Mouse (Mus musculus) gastrocnemius, postnatal 36 days (tissue): ENCODE results near the gene Amn1. TPM values are rescaled to one million over a fixed set of nuclear protein-coding genes. Genes with fewer than 3 reads are reported as not detected.
"Not testable (repeated sequence)": the region's sequence is repeated elsewhere in the genome, so short reads cannot be mapped to it uniquely, and the experiment has no call there.

Experiments
- DNase-seq, 2 experiments: peaks; one replicate each; pipeline ENCODE4 v3.0.0; 2022
- intact Hi-C: fragments of 180-260 bp; cut with DNase I; formaldehyde crosslinking; loops from one replicate; pipeline ENCODE4 v1.15.1; 2025
- long read RNA-seq, 2 experiments: library from polyadenylated mRNA; stranded (forward); transcript quantifications; one replicate each; pipeline ENCODE4 v2.0.0; 2021
- total RNA-seq, 2 experiments: library from RNA; stranded (reverse); gene quantifications; 2 replicates each; pipeline ENCODE4 v1.2.3; 2021

Amn1 gene
- total RNA-seq, result 10 to 100 TPM in 1 of 2 experiments, 1 to 10 TPM in 1; 9.6 to 10.2 TPM
- long read RNA-seq, experiment 1, transcript Amn1-202 (7 exons, 1,457 nt), result major isoform, 8 of 15 reads
- long read RNA-seq, experiment 1, partial matches to known transcripts, result 0 of 15 reads
- long read RNA-seq, experiment 1, other reads (novel, unspliced or antisense), result 7 of 15 reads
- long read RNA-seq, experiment 2, transcript Amn1-202 (7 exons, 1,457 nt), result major isoform, 10 of 24 reads
- long read RNA-seq, experiment 2, partial matches to known transcripts, result 0 of 24 reads
- long read RNA-seq, experiment 2, other reads (novel, unspliced or antisense), result 13 of 24 reads

- intact Hi-C loops, result loop anchor here (5.0 kb wide), 3 partner anchors 46 to 189 kb away; no protein-coding TSS in a partner anchor
- DNase-seq, result peak; percentile 90 to 96
Observed at GRCm38 (mm10) chr6:149188041-149188924, at the start of gene Amn1. Gene Amn1, minus strand, starts transcription at chr6:149188712.

DNA sequence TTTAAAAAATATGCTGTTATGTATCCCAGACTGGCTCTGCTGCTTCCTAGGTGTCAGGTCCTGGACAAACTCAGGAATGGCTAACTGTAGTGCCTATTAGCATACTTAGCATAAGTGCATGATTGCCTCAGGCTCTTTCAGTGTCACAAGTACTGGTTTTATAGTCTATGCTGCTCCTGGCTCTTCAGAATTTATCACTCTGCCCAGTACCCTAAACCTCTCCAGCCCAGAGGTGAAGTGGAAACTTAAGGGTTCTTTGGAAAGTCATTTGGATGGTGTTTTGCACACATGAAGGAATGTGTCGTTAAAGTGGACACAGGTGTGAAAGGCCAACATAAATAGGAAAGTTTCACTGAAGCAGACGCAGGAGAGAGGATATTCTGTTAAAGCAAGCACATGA, 48.3 kb upstream of the Amn1 start:
- no peak for DNase-seq
- intact Hi-C loops, result no loop called here

GRCm38 (mm10) chr6:149233918-149234317, 45.4 kb upstream of the Amn1 start:
- intact Hi-C loops, result no loop called here
- no peak for DNase-seq

DNA sequence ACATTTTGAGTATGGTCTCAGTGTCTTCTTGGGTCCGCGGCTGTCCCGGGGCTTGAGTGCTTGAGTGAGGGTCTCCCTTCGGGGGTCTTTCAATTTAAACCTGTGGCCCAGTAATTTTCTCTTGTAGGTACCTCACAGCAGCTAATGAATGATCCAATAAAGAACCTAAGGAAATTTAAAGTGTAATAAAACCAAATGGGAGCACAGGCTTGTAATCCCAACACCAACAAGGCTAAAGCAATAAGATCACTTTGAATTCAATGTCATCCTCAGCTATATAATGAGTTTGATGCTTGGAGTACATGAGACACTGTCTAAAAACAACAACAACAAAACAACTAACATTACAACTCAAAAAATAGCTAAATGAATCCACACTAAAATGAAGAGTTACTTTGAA, 36.2 kb upstream of the Amn1 start:
- DNase-seq, result no peak

GRCm38 (mm10) chr6:149221296-149221695, 32.8 kb upstream of the Amn1 start:
- DNase-seq, result no peak
- intact Hi-C loops, result no loop called here

More for the DNA sequence above, 36.2 kb upstream of the Amn1 start:
- intact Hi-C loops, result no loop called here

- intact Hi-C loops, result no loop called here
- DNase-seq, result no peak
Observed at GRCm38 (mm10) chr6:149198572-149198971, 10.1 kb upstream of the Amn1 start.

DNA sequence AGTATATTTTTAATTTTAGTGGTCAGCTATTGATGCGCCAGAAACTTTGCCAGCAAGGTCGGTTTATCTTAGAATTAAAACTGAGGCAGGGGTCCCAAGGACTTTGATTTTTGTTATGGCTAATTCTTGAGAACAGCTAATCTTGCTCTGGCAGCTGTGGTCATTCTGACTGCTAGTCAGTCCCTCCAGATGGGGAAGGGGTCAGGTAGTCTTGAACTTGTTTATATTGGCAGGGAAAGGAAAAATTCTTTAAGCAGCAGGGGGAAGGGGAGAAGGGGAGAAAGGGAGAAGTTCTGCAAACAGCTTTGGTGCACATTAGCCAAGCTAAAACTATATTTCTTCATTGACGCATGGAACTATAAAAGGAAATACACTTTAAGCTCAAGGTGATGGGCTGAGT, 8.6 kb upstream of the Amn1 start:
- intact Hi-C loops, result no loop called here
- no peak for DNase-seq

DNA sequence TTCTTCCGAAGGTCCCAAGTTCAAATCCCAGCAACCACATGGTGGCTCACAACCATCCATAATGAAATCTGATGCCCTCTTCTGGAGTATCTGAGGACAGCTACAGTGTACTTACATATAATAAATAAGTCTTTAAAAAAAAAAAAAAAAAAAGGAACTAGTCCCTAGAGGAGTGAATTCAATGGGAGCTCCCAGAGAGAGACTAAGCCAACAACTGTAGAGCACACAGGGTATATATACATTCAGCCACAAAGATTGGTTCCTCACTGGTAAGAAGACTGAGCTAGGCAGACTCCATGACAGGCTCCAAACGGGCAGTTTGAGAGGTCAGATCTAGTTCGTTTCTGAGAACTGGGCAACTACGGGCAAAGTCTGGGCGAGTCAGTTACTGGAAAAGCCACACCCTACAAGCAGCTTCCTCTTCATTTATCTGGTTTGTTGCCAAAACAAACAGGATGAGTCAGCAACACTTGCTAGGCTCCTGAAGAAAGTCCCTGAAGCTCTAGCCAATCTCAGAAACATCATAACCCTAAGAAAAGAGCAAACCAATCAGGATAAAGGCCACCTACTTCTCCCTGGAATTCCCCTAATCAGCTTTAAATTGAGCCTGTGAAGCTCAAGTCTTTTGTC, 4.9 kb upstream of the Amn1 start:
- intact Hi-C loops, result no loop called here
- no peak for DNase-seq

GRCm38 (mm10) chr6:149191951-149192350, 3.4 kb upstream of the Amn1 start:
- DNase-seq, intact Hi-C loops: not testable (repeated sequence)

GRCm38 (mm10) chr6:149189340-149189922, 919 bp upstream of the Amn1 start:
- no peak for DNase-seq
- intact Hi-C loops, result loop anchor here (5.0 kb wide), 3 partner anchors 47 to 188 kb away; no protein-coding TSS in a partner anchor

DNA sequence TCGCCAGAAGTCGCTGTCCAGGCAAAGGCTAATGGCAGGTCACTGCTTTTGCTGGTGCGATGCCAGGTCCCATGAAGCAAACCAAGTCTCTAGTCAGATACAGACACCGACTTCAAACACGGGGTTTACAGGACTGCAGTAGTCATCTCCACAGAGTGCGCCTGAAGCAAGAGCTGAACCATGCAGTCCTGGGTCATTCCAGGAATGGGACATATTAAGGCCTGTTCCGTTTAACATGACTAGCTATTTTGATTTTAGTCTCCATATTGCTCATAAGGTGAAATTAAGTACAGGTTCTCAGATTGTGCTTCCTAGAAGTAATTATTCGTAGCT, 379 bp upstream of the Amn1 start:
- intact Hi-C loops, result loop anchor here (5.0 kb wide), 3 partner anchors 47 to 188 kb away; no protein-coding TSS in a partner anchor
- no peak for DNase-seq

DNA sequence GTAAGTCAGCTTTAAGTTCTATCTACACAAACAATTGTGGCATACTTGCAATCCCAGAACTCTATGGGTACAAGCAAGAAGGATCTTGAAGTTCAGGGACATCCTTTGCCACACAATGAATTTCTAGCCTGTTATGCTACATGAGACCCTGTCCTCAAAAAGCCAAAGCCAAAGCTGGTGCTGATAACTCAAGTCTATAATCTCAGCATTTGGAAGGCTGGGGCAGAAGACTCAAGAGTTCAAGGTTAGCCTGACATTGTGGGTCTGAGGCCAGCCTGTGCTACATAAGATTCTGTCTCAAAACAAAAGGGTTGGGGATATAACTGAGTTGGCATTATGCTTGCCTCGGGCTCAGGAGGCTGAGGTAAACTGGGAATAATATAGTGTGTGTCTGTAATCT, 1.1 kb downstream of the Amn1 start:
- no peak for DNase-seq
- intact Hi-C loops, result loop anchor here (5.0 kb wide), 3 partner anchors 45 to 190 kb away; no protein-coding TSS in a partner anchor

GRCm38 (mm10) chr6:149184007-149184406, 4.5 kb downstream of the Amn1 start:
- DNase-seq, result no peak
- intact Hi-C loops, result no loop called here

DNA sequence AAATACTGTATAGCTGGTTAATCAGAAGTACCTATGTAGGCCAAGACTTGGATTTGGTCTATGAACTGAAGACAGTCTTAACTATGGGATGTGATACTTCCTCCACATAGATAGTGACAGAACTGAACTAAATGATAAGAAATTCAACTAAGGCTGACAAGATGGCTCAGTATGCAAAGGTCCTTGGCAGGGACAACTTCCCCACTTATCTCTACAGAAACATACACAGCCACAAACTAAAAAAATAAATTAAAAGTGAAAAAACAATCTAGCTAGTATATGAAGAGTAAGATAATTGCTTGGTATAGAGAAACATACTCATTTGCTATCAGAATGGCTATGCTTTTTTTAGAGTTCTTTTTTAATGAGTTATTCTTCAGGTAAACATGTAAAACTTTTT, 9.4 kb downstream of the Amn1 start:
- intact Hi-C loops, result no loop called here

DNA sequence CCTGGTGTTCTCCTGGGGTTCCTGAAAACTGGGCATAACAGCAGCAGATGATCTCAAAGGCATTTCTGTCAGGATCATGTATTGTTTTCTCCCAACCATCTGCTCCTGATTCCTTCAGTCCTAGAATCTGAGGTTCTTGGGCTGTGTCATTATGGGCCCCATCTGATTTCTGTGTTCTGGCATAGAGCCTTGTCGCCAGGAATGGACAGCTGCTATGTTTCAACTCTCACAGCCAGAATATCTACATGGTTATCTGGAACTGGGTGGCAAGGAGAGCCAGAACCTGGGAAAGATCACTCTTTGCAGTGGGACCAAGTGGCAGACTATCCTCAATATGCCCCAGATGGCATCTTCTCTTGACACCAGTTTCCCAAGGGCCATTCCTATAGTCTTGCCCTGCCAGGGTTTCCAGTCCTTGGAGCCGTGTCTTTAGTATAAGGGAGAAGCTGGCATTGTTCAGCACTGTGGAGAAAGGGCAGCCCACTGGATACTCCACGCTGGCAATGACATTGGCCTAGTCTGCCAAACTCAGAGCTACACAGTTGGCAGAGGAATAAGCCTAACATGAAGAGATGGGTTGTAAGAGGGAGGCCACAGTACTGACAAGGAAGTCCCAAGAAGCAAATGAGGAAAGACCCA, 13.5 kb downstream of the Amn1 start:
- intact Hi-C loops, result no loop called here
- DNase-seq, result no peak

More for the DNA sequence above, 9.4 kb downstream of the Amn1 start:
- no peak for DNase-seq

DNA sequence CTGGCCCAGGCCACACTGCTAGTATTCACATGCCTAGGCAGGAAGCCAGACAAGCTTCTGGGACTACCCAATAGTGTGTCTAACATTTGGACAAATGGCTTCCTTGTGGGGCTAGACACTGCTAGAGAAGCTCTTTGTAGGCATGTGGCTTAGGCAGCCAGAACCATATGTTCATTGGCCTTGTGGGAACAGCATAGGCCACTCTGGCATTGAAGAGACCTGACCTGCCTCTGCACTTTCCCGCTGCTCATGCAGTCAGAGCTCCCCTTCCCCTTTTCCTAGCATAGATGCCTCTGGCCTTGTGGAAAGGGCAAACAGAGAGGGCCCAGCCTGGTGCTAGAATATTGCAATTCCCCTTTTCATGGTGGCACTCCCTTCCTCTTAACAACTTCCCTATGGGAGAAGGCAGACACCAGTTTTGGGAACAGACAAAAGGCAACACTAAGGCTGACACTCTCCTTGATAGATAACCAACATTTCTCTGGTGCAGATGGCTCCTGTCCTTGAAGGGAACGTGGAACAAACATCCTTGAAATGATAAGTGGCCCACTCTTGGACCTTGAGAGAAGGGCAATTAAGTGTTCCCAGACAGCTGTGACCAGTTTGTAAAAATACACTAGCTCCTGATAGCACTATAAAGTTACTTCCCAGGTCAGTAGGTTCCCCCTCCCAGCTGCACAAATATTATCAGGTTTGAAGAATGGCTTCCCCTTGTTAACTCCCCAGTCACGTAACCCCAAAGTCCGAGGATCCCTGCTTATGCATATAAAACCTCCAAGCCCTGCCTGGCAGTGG, 14.5 kb downstream of the Amn1 start:
- intact Hi-C loops, result no loop called here
- no peak for DNase-seq

DNA sequence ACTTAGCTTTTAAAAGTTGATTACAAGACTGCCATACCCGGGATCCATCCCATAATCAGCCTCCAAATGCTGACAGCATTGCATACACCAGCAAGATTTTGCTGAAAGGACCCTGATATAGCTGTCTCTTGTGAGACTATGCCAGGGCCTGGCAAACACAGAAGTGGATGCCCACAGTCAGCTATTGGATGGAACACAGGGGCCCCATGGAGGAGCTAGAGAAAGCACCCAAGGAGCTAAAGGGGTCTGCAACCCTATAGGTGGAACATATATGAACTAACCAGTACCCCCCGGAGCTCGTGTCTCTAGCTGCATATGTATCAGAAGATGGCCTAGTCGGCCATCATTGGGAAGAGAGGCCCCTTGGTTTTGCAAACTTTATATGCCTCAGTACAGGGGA, 18.5 kb downstream of the Amn1 start:
- DNase-seq, intact Hi-C loops: not testable (repeated sequence)

- intact Hi-C loops, result no loop called here
- DNase-seq, result no peak
Observed at GRCm38 (mm10) chr6:149168436-149168835, 20.1 kb downstream of the Amn1 start.

DNA sequence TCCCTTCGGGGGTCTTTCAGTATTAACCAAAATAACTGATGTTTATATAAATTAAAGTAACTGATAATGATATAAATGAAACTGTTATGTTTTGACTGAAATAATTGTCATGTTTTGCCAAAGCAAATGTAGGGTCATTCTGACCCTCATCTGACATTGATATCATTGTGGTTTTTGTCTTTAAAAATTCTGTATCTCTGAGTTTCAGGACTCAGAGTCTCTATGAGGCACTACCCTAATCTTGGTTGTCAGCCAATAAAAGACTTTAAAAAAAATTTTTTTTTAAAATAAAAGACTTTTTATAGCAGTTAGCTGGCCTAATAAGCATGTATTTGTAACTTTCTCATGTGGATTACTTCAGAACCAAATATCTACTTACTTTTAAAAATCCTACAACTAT, 20.8 kb downstream of the Amn1 start:
- intact Hi-C loops, result no loop called here
- no peak for DNase-seq
